Mouse (Mus musculus) ES-Bruce4 (cell line): ENCODE data around the gene Paxbp1.

ENCODE experiments used
- CTCF ChIP-seq: IDR thresholded peaks from one replicate; pipeline ENCODE4 v1.8.1; 2011; ENCODE audit warnings: low read depth, low read length
- POLR2A ChIP-seq: IDR thresholded peaks from one replicate; pipeline ENCODE4 v1.8.1; 2011; ENCODE audit warnings: low read length; ENCODE audit not compliant: insufficient read depth

GRCm38 (mm10) chr16:91045511-91045910 is 1.2 kb upstream of the Paxbp1 start:
- peak; percentile 87 for TF ChIP-seq CTCF
- no peak for TF ChIP-seq POLR2A
